Mouse (Mus musculus): ENCODE results near the gene Sync.

GRCm38 (mm10) chr4:129293702-129294101 is 6.3 kb downstream of the Sync start:
- TF ChIP-seq POLR2A (IDR thresholded peaks at IDR 0.05; ENCODE audit: extremely low read depth, insufficient read depth, low read length), result no peak
- no peak for TF ChIP-seq CTCF (IDR thresholded peaks at IDR 0.05; ENCODE audit: low read depth, low read length)

Measured in liver, adult 2 months (tissue).